Mouse (Mus musculus): ENCODE results near the gene Gm10912. TPM values are rescaled to one million over a fixed set of nuclear protein-coding genes. Genes with fewer than 3 reads are reported as not detected.
"Not testable (repeated sequence)": the region's sequence is repeated elsewhere in the genome, so short reads cannot be mapped to it uniquely, and the experiment has no call there.

Gene Gm10912
- polyA plus RNA-seq, 1 experiment from 2014 or later = not detected

DNA sequence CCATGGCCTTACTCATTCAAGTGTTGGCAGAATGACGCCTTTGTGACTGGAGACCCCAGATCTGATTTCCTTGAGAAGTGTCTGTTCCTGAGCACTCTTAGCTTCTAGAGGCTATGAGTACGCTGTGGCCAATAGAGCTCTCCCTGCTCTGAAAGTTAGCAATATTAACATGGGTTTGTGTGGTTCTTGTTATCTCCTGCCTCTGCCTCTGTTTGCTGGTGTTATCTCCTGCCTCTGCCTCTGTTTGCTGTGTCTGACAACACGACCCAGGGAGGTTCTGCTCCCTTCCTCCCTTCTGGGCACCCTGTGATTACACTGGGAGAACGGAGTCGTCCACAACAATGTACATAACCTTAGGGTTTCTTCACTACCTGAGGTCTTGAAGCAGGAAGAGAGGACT, 12.7 kb downstream of the Gm10912 start:
- H3K27ac ChIP-seq; ATAC-seq (ENCODE audit: low FRiP score, low read depth); H3K36me3 ChIP-seq; H3K4me3 ChIP-seq; H3K27me3 ChIP-seq (replicated peaks); H3K4me1 ChIP-seq; H3K9me3 ChIP-seq; H3K4me2 ChIP-seq (replicated peaks); H3K9ac ChIP-seq: not testable (repeated sequence)
- WGBS = 81% methylated on average over 5 of the region's 5 CpGs

DNA sequence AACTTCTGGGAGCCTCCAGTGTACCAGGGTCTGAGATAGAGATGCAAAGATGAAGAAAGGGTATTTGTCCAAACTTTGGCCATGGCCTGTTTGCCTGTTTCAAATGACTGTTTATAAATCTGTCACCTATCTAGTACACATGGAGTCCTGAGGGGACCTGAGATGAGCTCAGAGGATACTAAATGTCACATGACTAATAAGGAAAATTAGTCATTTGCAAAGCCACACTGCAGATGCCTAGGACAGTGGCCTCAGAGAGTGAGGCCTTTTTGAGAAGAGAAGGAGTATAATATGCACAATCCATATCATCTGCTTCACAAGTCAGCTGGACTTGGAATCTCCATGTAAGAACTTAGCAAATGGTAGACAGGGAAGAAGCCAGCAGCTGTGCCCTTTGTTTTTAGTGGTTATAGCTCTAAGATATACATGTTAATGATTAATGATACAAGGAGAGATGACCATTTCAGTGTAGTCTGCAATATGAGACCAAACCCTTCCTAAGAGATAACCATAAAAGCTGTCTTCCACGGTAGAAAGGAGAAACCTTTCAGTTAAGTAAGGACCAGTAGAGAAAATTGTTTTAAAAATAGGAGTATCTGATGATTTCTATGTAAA, 15.9 kb downstream of the Gm10912 start:
- not testable (repeated sequence) for H3K27me3 ChIP-seq (replicated peaks); H3K9me3 ChIP-seq; H3K27ac ChIP-seq; H3K4me3 ChIP-seq; H3K36me3 ChIP-seq; H3K9ac ChIP-seq; H3K4me1 ChIP-seq; H3K4me2 ChIP-seq (replicated peaks); ATAC-seq (ENCODE audit: low FRiP score, low read depth)
- WGBS = no CpG with 5 or more reads among the region's 1 CpGs

DNA sequence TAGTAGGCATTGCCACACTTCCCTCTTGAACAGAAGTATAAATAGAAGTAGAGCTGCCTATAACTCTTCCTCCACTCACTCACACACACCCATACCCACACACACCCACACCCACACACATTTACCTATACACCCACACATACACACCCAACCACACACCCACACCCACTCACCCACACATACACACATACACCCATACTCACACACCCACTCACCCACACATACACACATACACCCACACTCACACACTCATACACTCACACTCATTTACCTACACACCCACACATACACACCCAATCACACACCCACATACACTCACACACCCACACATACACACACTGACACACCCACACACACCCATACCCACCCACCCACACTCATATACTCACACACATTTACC, 16.8 kb downstream of the Gm10912 start:
- Histone ChIP-seq H3K4me3 (no peak overlapping the region), H3K27me3 (replicated peaks) (no peaks in the 10 kb centered on the region), H3K27ac (no peak overlapping the region), H3K9me3 (no peaks in the 10 kb centered on the region), H3K36me3 (no peaks in the 10 kb centered on the region), H3K4me2 (replicated peaks) (no peak overlapping the region), H3K4me1 (no peaks in the 10 kb centered on the region), H3K9ac (no peak overlapping the region)
- 0 out of 2 replicates have a peak, but pooled peaks have one; percentile 17 for ATAC-seq (ENCODE audit: low FRiP score, low read depth)

DNA sequence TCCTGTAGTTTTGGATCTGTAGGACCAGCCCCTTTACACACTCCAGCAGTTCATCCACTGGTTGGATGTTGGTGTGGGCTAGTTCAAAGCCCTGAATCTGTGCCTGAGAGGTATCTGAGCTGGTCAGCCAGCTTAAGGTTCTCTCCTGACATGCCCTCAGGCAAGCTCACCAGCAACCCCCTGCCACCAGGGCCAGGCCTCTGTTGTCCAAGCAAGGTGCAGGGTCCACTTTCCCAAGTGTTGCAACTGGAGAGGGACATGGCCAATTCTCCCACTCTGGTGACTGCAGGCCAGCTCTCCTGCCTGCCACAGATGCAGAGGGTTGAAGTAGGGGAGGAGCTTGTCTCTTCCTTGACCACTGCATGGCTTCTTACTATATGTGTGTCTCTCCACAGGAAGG, 18.4 kb downstream of the Gm10912 start:
- not testable (repeated sequence) for H3K4me1 ChIP-seq; H3K4me3 ChIP-seq; H3K9me3 ChIP-seq; H3K4me2 ChIP-seq (replicated peaks); H3K27ac ChIP-seq; H3K27me3 ChIP-seq (replicated peaks); H3K9ac ChIP-seq; H3K36me3 ChIP-seq; ATAC-seq (ENCODE audit: low FRiP score, low read depth)

DNA sequence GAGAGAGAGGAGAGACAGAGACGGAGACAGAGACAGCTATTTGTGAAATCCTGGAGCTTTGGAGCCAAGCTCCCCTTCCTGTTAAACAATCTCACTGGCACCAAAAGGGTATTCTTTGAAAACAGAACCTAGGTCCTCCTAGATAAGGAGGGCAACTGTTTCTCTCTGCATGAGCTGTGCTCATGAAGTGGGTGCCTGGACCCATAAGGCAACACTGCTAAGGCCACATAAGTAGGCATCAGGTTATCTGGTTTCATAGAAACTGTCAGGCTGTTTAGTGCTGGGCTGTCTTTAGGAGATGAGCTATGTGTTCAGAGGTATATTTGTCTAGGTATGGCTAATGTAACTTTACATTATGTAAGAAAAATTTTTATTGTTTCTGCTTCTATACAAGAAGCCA, 21.9 kb downstream of the Gm10912 start:
- not testable (repeated sequence) for H3K4me3 ChIP-seq; H3K4me2 ChIP-seq (replicated peaks); H3K4me1 ChIP-seq; H3K36me3 ChIP-seq; H3K27ac ChIP-seq; H3K27me3 ChIP-seq (replicated peaks); H3K9me3 ChIP-seq; H3K9ac ChIP-seq; ATAC-seq (ENCODE audit: low FRiP score, low read depth)
- WGBS = 100% methylated on average over 1 of the region's 1 CpGs

DNA sequence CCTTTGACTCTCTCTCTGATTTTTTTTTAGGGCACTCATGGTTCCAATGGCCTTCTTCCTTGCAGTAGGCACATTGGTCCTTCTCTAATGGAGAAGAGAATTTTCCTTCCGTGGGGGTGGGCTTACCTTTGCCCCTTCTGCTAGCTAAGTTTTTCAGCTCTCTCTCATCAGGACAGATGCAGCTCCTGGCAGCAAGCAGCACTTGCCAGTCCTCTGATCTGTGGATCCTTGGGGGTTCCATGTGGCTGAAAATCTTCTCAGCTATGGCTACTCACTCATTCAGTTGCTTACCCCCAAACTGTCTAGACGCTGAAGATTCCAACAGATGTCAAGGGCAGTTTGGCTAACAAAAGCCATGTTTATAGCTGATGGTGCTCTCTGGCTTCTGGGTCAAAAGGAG, 27.7 kb downstream of the Gm10912 start:
- H3K27me3 ChIP-seq (replicated peaks) = no peaks in the 10 kb centered on the region
- no peak overlapping the region for H3K4me3 ChIP-seq
- no peaks in the 10 kb centered on the region for H3K9me3 ChIP-seq
- no peaks in the 10 kb centered on the region for H3K36me3 ChIP-seq
- no peak overlapping the region for H3K4me2 ChIP-seq (replicated peaks)
- peaks cover 9% of the 10 kb centered on the region; the same call in 1 of the 2 replicates for H3K4me1 ChIP-seq
- no peak for ATAC-seq (ENCODE audit: low FRiP score, low read depth)
- 72% methylated on average over 2 of the region's 2 CpGs for WGBS
- H3K9ac ChIP-seq = no peak overlapping the region
- no peak overlapping the region for H3K27ac ChIP-seq

DNA sequence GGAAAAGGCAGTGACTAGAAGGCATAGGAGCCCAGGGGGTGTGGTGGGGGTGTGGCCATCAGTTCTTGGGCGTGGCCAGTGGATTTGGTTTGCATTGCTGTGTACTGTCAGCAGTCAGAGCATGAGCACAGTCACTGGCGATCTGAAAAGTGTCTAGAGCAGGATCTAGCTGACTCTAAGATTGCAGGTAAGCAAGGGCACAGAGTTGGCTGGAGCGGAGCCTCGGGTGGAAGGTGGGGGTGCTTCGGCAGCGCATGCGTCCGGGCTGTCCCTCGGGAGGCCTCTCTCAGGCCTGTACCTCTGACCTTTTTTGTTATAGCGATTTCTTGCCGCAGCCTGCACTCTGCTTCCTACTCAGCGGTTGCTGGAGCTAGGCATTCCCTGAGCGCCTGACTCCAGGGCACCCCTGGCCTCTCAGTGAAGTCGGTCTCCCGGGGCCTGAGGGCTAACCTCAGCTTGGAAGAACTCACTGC, 30.2 kb downstream of the Gm10912 start, which contains the start of gene Cd59a:
Cd59a (plus strand) TSS at position 61 of the 473 bp plus-strand sequence.
- peak within 1 kb of the TSS; percentile 56 for H3K9ac ChIP-seq
- peaks cover 9% of the 10 kb centered on the region; the same call in 1 of the 2 replicates for H3K4me1 ChIP-seq
- H3K4me2 ChIP-seq (replicated peaks) = peak within 1 kb of the TSS; percentile 66
- no peaks in the 10 kb centered on the region for H3K27me3 ChIP-seq (replicated peaks)
- ATAC-seq (ENCODE audit: low FRiP score, low read depth) = peak; percentile 90
- H3K27ac ChIP-seq = peak within 1 kb of the TSS; percentile 39; the same call in 1 of the 2 replicates
- H3K36me3 ChIP-seq = no peaks in the 10 kb centered on the region
- 6% methylated on average over 15 of the region's 15 CpGs for WGBS
- peak within 1 kb of the TSS; percentile 39 for H3K4me3 ChIP-seq
- no peaks in the 10 kb centered on the region for H3K9me3 ChIP-seq

DNA sequence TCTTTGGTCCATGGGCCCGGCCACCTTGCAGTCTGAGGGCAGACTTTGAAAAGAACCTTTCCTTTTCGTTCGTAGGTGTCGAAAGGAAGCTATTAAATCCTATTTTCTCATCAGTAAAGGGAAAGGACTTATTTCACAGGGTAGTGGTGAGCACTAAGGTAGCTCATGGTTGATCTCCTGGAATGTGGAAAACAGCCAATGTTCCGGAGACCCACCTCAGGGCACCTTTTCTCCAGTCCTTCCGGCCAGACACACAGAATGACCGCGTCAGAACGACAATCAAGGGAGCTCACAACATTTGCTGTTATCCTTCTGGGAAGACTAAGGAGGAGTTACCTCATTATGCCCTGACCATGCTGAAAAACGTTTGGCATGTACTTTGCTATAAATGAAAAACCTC, 30.6 kb downstream of the Gm10912 start:
- Histone ChIP-seq H3K4me1 (peaks cover 9% of the 10 kb centered on the region; the same call in 1 of the 2 replicates), H3K27ac (peak overlapping the region; percentile 39; the same call in 1 of the 2 replicates), H3K27me3 (replicated peaks) (no peaks in the 10 kb centered on the region), H3K9ac (peak overlapping the region; percentile 56), H3K9me3 (no peaks in the 10 kb centered on the region), H3K4me2 (replicated peaks) (peak overlapping the region; percentile 66), H3K36me3 (no peaks in the 10 kb centered on the region), H3K4me3 (peak overlapping the region; percentile 39)
- no peak for ATAC-seq (ENCODE audit: low FRiP score, low read depth)
- WGBS = 50% methylated on average over 10 of the region's 10 CpGs

DNA sequence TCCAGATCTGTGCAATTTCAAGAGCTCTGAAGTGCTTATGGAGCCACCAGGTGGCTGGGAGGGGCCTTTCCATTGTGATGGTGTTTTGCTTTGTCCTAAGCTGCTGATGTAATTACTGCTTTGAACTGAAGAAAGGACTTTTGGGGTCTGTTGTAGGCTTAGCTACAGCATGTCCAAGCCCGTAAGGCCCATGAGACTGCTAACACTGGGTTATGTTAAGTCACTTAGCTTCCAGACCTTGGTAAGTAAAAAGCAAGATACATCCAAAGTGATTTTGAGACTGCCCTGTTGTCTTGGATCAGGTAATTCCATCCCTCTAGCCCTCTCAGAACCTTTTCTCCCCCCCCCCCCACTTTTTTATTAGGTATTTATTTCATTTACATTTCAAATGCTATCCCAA, 31.2 kb downstream of the Gm10912 start:
- not testable (repeated sequence) for H3K27ac ChIP-seq
- 73% methylated on average over 1 of the region's 1 CpGs for whole genome bisulfite sequencing

DNA sequence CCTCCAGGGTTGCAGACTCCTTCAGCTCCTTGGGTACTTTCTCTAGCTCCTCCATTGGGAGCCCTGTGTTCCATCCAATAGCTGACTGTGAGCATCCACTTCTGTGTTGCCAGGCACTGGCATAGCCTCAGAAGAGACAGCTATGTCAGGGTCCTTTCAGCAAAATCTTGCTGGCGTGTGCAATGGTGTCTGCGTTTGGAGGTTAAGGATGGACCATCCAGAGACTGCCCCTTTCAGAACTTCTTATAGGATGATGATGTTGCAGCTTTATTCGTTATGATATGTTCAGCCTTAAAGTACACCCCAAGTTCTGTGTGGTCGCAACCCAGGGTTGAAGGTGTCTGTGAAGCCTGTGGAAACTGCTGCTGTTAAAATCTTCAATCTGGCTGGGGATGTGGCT, 31.8 kb downstream of the Gm10912 start:
- ATAC-seq (ENCODE audit: low FRiP score, low read depth); H3K27ac ChIP-seq; H3K9ac ChIP-seq; H3K27me3 ChIP-seq (replicated peaks); H3K4me3 ChIP-seq; H3K9me3 ChIP-seq; H3K4me1 ChIP-seq; H3K4me2 ChIP-seq (replicated peaks); H3K36me3 ChIP-seq: not testable (repeated sequence)
- WGBS = 94% methylated on average over 4 of the region's 4 CpGs

More for the DNA sequence above, 31.2 kb downstream of the Gm10912 start:
- not testable (repeated sequence) for ATAC-seq (ENCODE audit: low FRiP score, low read depth); H3K27me3 ChIP-seq (replicated peaks); H3K4me3 ChIP-seq; H3K9me3 ChIP-seq; H3K36me3 ChIP-seq; H3K4me1 ChIP-seq; H3K9ac ChIP-seq
- peak overlapping the region; percentile 66; the same call in 1 of the 2 replicates for H3K4me2 ChIP-seq (replicated peaks)

DNA sequence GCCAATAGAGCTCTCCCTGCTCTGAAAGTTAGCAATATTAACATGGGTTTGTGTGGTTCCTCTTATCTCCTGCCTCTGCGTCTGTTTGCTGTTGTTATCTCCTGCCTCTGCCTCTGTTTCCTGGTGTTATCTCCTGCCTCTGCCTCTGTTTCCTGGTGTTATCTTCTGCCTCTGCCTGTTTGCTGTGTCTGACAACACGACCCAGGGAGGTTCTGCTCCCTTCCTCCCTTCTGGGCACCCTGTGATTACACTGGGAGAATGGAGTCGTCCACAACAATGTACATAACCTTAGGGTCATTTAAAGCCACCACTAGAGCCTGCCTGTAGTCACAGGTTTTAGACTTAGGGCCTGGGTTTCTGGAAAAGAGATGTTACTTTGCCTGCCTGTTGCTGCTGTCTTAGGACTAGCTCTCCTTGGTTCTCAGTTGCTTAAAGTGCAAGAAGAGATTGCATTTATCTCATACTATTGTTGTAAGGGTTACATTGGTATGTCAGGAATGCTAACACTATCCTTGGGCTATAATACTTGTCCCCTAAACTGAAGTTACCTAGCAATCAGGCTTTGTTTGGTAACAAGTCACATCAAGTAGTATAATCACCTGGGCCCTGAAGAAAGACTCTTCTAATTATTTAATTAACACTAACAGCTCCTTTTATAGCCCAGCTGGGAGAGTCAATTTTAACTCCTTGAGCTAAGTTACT, 33.1 kb downstream of the Gm10912 start:
- WGBS = 38% methylated on average over 3 of the region's 3 CpGs
- no peaks in the 10 kb centered on the region for H3K9me3 ChIP-seq
- peaks cover 9% of the 10 kb centered on the region; the same call in 1 of the 2 replicates for H3K4me1 ChIP-seq
- no peak for ATAC-seq (ENCODE audit: low FRiP score, low read depth)
- no peak overlapping the region for H3K4me2 ChIP-seq (replicated peaks)
- no peak overlapping the region for H3K9ac ChIP-seq
- no peak overlapping the region for H3K27ac ChIP-seq
- no peaks in the 10 kb centered on the region for H3K36me3 ChIP-seq
- H3K4me3 ChIP-seq = no peak overlapping the region
- no peaks in the 10 kb centered on the region for H3K27me3 ChIP-seq (replicated peaks)

DNA sequence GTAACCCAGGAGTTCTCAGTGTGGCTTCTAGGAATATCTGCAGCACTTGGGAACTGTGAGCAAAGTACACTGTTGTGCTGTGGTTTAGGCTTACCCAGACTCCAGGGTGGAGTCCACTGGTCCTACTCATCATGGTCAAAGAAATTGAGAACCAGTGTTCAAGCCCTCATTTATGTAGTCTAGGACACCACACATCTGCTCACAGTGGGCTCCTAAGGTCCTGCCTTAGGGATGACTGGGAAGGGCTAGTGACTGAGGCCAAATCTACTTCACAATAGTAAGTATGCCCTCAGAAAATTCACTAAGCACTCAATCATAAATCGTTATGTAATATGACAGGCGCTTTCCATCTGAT, 33.6 kb downstream of the Gm10912 start:
- Histone ChIP-seq H3K27me3 (replicated peaks) (no peaks in the 10 kb centered on the region), H3K4me1 (peaks cover 9% of the 10 kb centered on the region; the same call in 1 of the 2 replicates), H3K4me3 (no peak overlapping the region), H3K9me3 (no peaks in the 10 kb centered on the region), H3K36me3 (no peaks in the 10 kb centered on the region), H3K4me2 (replicated peaks) (no peak overlapping the region), H3K9ac (no peak overlapping the region), H3K27ac (no peak overlapping the region)
- 96% methylated on average over 2 of the region's 2 CpGs for WGBS
- no peak for ATAC-seq (ENCODE audit: low FRiP score, low read depth)

DNA sequence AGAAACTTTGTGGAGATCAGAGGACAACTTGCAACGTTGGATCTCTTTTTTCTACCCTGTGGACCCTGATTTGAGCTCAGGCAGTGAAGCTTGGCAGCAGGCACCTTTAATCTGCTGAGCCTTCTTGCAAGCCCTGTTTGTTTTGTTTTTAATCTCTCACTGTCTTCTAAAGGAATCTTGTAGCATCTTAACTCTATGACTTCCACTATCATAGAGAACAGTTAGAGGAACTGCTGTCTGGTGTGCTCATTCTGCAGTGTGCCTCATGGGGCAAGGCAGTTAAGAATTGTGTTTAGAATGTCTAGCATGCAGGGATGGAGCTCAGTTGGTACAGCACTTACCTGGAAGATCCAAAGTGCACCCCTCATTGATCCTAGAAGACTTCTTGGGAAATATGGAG, 34.3 kb downstream of the Gm10912 start:
- Histone ChIP-seq H3K27ac (no peak overlapping the region), H3K36me3 (no peaks in the 10 kb centered on the region), H3K27me3 (replicated peaks) (no peaks in the 10 kb centered on the region), H3K4me1 (peaks cover 9% of the 10 kb centered on the region; the same call in 1 of the 2 replicates), H3K4me3 (no peak overlapping the region), H3K4me2 (replicated peaks) (no peak overlapping the region), H3K9ac (no peak overlapping the region), H3K9me3 (no peaks in the 10 kb centered on the region)
- WGBS = 56% methylated on average over 1 of the region's 1 CpGs
- ATAC-seq (ENCODE audit: low FRiP score, low read depth) = no peak
